Mouse (Mus musculus): ENCODE measurements around the gene Trmt1. TPM values are rescaled to one million over a fixed set of nuclear protein-coding genes. Genes with fewer than 3 reads are reported as not detected.

The Trmt1 gene
- 140 and 147 TPM in 2 replicates for polyA plus RNA-seq (2012; rRNA removed)

DNA sequence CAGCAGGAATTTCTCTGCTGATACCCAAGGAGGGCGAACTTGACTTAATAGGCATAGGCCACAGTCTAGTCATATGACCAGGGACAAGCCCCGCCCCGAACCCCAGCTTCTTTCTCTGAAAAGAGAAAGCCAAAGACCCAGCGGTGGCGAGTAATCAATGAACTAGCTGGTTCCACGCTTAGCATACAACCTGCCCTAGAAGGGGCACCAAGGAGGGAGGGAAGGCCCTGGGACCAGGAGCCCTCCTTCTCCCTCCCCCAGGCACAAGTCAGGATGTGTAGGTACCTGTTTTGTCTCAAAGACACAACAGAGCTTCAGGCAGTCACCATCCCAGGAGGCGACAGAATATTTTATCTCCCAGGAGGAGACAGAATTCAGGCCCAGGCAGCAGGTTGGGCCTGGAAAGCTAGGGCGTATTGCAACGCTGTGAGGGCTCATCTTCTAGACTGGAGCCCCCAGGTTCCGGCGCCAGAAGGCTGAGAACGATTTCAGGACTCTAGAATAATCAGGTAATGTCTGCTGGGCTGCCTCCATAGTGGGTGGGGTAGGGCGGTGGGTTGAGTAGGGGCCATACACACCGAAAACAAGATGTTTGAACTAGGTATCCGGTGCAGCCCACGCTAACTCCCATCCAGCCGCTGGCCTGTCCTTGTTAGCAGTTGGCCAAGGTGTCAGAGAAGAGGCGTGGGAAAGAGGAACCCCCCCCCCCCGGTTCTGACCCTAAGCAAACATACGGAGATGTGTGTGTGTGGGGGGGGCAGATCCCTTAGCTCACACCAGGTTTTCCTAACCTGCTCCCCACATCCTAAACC lies at the start of gene Trmt1:
TSS of gene Trmt1 (plus strand) at position 117 of the 812 bp plus-strand sequence.

DNA sequence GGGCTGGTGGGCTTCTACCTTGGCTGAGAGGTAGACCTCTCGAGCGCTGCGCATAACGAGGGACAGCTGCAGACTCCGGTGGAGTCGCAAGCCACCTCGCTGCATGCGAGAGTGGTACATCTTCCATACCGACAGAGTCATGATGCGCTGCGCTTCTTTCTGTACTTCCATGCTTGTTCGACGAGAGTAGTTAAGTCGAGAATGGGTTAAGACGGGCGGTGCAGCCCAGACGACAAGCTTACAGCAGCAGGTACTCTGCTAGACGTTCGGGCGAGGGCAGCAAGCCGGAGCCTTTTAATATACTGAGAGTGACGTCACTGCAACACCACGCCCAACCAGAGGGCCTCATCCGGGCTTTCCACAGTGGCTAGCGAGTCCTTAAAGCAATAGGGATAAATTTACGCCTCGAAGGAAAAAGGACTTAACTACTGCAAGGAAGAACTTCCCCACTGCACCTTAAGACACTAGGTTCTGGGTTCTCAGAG lies 23.5 kb upstream of the Trmt1 start, which contains the start of gene Ier2:
TSS of gene Ier2 (minus strand) at position 272 of the 485 bp plus-strand sequence.

DNA sequence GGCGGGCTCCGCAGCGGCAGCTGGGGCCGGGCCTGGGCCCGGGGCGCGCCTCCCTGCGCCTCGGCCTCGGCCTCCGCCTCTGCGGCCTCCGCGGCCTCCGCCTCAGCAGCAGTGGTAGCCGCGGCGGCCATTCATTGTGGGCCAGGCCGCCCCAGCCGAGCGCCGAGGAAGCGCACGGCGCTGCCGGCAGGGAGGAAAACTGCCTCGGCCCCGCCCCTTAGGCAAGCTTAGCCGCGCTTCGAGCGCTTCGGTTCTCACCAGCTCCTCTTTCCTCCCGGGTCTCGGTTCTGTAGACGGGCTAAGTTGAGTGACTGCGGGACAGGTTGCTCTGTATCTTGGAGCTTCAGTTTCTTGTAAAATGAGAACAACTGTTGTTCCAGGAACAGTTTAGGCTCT lies 1.6 kb downstream of the Trmt1 start, which contains the start of gene Nacc1:
TSS of gene Nacc1 (minus strand) at position 158 of the 396 bp plus-strand sequence.

DNA sequence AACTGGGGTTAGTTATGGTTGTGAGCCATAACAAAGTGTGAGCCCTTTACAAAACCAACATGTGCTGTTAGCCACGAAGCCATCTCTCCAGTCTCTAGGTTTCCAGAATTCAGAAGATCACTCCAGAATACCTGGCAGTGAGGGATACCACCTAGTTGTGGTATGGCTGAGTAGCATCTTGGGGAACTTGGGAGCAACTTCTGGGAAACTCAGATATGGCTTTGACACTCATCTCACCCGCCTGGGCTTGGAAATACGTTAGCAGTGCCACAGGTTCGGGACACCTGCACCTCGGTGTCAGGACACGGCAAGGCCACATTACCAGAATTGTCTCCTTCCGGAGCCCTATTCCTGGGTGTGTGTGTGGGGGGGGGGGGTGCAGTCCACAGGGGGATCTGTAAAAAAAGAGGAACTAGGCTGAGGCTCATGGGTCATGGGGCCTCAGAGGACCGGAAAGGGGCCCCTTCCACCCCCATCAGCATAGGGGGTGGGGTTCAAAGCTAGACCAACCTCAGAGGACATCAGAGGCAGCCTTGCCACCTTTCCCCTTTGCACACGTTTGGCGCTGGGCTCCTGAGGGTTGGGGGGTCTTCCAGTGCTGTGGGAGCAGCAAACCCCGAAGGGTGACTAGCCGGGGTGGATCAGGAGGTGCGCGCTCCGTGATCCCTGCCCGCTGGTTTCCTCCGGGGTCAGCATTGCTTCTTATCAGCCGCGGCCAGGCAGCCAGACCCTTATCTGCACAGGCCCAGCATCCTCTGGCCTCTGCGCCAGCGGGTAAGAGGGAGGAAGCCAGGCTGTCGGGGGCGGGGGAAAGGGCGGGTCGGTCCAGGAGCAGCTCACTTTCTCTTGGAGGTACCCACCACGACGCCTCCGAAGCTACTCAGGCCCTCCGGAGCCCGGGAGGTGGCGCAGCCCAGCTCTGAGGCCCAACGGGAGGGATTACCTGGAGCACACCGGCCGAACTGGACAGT lies 15.1 kb downstream of the Trmt1 start, which contains the start of gene Lyl1:
TSS of gene Lyl1 (plus strand) at position 517 of the 971 bp plus-strand sequence.

DNA sequence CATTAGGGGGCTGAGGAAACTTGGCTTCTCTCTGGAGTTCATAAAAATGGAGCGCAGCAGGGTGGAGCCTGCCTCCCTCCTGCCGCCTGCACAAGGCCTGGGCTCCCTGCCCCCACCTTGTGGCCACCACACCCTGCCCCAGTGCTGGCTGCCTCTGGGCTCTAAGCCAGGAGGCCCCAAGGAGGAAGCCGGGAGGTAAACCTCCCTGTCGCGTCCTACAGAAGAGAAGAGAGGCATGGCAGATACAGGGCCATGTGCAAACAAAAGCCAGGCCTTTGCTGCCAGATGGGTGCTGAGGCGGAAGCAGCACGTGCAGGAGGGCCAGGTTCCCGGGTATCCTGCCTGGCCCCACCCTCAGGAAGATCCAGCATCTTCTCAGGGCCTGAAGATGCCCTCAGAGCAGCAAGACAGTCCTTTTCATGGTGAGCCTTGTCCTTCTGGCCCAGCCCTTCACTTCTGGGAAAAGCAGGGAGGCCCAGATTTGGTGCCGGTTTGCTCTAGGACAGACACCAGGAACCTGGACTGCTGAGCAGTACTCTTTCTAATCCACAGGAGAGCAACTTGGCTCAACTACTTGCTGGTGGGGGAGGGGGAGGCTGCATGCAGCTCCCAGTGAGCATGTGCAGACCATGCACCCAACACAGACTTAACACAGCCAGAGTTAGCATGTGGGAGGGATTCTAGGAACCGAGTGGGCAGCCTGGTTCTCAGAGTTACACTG lies 36.9 kb downstream of the Trmt1 start, which contains the start of gene G430095P16Rik:
TSS of gene G430095P16Rik (plus strand) at position 158 of the 721 bp plus-strand sequence.

Other genes starting within 250 kb of the Trmt1 start
- gene Ier2, start 23.5 kb upstream of the Trmt1 start, polyA plus RNA-seq (2012; rRNA removed), result 4.8 and 5.3 TPM in 2 replicates
- 54.4 and 58.8 TPM in 2 replicates for gene Nacc1, start 1.6 kb downstream of the Trmt1 start, polyA plus RNA-seq (2012; rRNA removed)
- gene Lyl1, start 15.2 kb downstream of the Trmt1 start, polyA plus RNA-seq (2012; rRNA removed), result 3.0 and 3.1 TPM in 2 replicates
- gene G430095P16Rik, start 36.7 kb downstream of the Trmt1 start, polyA plus RNA-seq (2012; rRNA removed), result 0.32 and 0.47 TPM in 2 replicates
- 45.9 and 59.1 TPM in 2 replicates for gene Nfix, start 114.0 kb downstream of the Trmt1 start, polyA plus RNA-seq (2012; rRNA removed)
- 9.1 and 10.1 TPM in 2 replicates for gene Dand5, start 136.5 kb downstream of the Trmt1 start, polyA plus RNA-seq (2012; rRNA removed)
- 30.8 and 35.2 TPM in 2 replicates for gene Gadd45gip1, start 145.2 kb downstream of the Trmt1 start, polyA plus RNA-seq (2012; rRNA removed)
- 52.2 and 59.0 TPM in 2 replicates for gene Rad23a, start 154.4 kb downstream of the Trmt1 start, polyA plus RNA-seq (2012; rRNA removed)
- gene Calr, start 160.6 kb downstream of the Trmt1 start, polyA plus RNA-seq (2012; rRNA removed), result 521 and 537 TPM in 2 replicates
- gene Farsa, start 170.7 kb downstream of the Trmt1 start, polyA plus RNA-seq (2012; rRNA removed), result 116 and 119 TPM in 2 replicates
- gene Syce2, start 185.8 kb downstream of the Trmt1 start, polyA plus RNA-seq (2012; rRNA removed), result 31.6 and 36.2 TPM in 2 replicates
- gene Gcdh, start 207.6 kb downstream of the Trmt1 start, polyA plus RNA-seq (2012; rRNA removed), result 50.4 and 56.7 TPM in 2 replicates
- gene Klf1, start 215.6 kb downstream of the Trmt1 start, polyA plus RNA-seq (2012; rRNA removed), result 0.32 and 0.45 TPM in 2 replicates
- gene Dnase2a, start 222.3 kb downstream of the Trmt1 start, polyA plus RNA-seq (2012; rRNA removed), result 3.3 TPM in 2 replicates

Measured in central nervous system, embryonic 18 days (tissue).